Mouse (Mus musculus) midbrain, postnatal 0 days (tissue): ENCODE data around the gene Atrip. TPM values are rescaled to one million over a fixed set of nuclear protein-coding genes. Genes with fewer than 3 reads are reported as not detected.

ENCODE experiments used
- ATAC-seq: fragments of 200-750 bp; cut with Nextera tagmentation; 2 replicates; pipeline ENCODE4 v1.8.0; 2017; ENCODE audit warnings: moderate number of reproducible peaks, mild to moderate bottlenecking, moderate TSS enrichment, moderate library complexity; ENCODE audit not compliant: low FRiP score
- DNase-seq: peaks from one replicate; pipeline ENCODE4 v3.0.0-alpha.2; 2015; ENCODE audit warnings: low spot score
- H3K27ac ChIP-seq: fragments of 300-500 bp; sonication (generic); 2 replicates; pipeline ENCODE4 v1.5.1; 2014; ENCODE audit warnings: low read depth, mild to moderate bottlenecking, low read length, mixed read lengths
- H3K27me3 ChIP-seq: fragments of 300-500 bp; sonication (generic); 2 replicates; pipeline ENCODE4 v1.6.1; 2014; ENCODE audit warnings: low read length, control low read depth, mixed read lengths; ENCODE audit not compliant: insufficient read depth
- H3K36me3 ChIP-seq: fragments of 300-500 bp; sonication (generic); 2 replicates; pipeline ENCODE4 v1.6.1; 2014; ENCODE audit warnings: low read length, control low read depth, mixed read lengths; ENCODE audit not compliant: insufficient read depth
- H3K4me1 ChIP-seq: fragments of 300-500 bp; sonication (generic); 2 replicates; pipeline ENCODE4 v1.6.1; 2014; ENCODE audit warnings: mild to moderate bottlenecking, control low read depth, antibody characterized with exemption, low read length, mixed read lengths; ENCODE audit not compliant: insufficient read depth
- H3K4me2 ChIP-seq: fragments of 300-500 bp; sonication (generic); 2 replicates; pipeline ENCODE4 v1.6.1; 2014; ENCODE audit warnings: low read depth, mild to moderate bottlenecking, low read length, mixed read lengths; ENCODE audit not compliant: poor library complexity, severe bottlenecking
- H3K4me3 ChIP-seq: fragments of 300-500 bp; sonication (generic); 2 replicates; pipeline ENCODE4 v1.5.1; 2014; ENCODE audit warnings: low read depth, mild to moderate bottlenecking, low read length, moderate library complexity
- H3K9ac ChIP-seq: fragments of 300-500 bp; sonication (generic); replicated peaks from 2 replicates; pipeline ENCODE4 v1.6.1; 2014; ENCODE audit warnings: mild to moderate bottlenecking, low read length, moderate library complexity, mixed read lengths; ENCODE audit not compliant: poor library complexity, severe bottlenecking
- H3K9me3 ChIP-seq: fragments of 300-500 bp; sonication (generic); 2 replicates; pipeline ENCODE4 v1.6.1; 2016; ENCODE audit warnings: low read length, control low read depth
- CTCF ChIP-seq: IDR thresholded peaks from 2 replicates; pipeline ENCODE4 v1.5.1; 2016; ENCODE audit warnings: antibody characterized with exemption, mild to moderate bottlenecking
- WGBS: fragments of 180-500 bp; shearing (Covaris S2); extraction: QIAGEN DNeasy Blood & Tissue Kit; methylation state at CpG from one replicate; pipeline ENCODE4 v1.1.7; 2014; 5-methylcytosine and 5-hydroxymethylcytosine counted together
- polyA plus RNA-seq: library from polyadenylated mRNA; unstranded; fragments of >200 nt; fragmentation: Nextera tagmentation; extraction: Ambion mirVana; gene quantifications from 2 replicates; pipeline ENCODE4 v1.2.1, GENCODE M21; 2015
- total RNA-seq: library from RNA; depleted of rRNA; stranded (reverse); fragments of >200 nt; gene quantifications from 2 replicates; pipeline ENCODE4 v1.2.3, GENCODE M21; 2014

Atrip gene
- total and polyA plus RNA-seq, 2 experiments from 2014 or later = 34.7 to 35.1 TPM

DNA sequence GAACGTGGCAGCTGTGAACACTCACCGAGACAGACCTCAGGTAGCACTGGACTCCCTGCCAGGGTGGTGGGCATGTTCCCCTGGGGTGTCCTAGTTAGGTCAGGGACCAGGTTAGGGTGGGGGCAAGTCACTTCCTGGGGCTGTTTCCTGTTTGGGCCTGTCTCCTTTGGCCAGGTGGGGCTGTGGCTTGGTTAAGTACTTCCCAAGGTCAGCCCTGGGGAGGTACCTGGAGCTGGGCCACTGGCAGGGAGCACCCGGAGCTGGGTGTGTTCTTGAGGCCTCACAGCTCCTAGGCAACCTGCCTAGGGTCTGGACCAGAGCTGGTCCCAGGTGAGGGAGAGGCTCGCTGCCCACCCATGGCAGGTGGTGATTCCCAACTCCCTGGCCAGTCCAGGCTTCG, 45.0 kb downstream of the Atrip start:
- peaks cover 48% of the 10 kb centered on the region for H3K36me3 ChIP-seq
- H3K4me1 ChIP-seq = no peaks in the 10 kb centered on the region
- 81% methylated on average over 5 of the region's 5 CpGs for WGBS
- H3K4me3 ChIP-seq = no peak overlapping the region
- H3K27ac ChIP-seq = no peak overlapping the region
- ATAC-seq (no peak), DNase-seq (no peak)
- no peak for TF ChIP-seq CTCF
- no peaks in the 10 kb centered on the region for H3K27me3 ChIP-seq
- H3K4me2 ChIP-seq = no peak overlapping the region
- no peaks in the 10 kb centered on the region for H3K9me3 ChIP-seq
- no peak overlapping the region for H3K9ac ChIP-seq

DNA sequence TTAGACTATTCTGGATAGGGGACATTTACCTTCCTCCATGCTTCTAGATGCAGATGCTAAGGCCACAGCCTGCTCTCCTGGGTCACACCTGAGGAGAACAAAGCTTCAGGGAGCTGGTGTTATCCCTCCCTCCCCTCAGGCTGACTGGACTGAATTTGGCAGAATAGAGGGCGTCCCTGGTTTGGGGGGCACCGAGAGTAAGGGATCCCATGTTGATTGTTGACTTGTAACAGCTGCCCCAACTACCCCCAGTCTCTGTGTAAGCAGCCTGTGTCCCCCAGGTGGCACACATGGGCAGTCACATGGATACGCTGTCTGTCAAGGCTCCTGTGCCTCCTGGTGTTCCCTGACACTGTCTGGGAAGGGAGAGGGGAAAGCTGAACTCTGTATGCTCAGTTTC, 45.5 kb downstream of the Atrip start:
- no peaks in the 10 kb centered on the region for H3K9me3 ChIP-seq
- H3K27me3 ChIP-seq = no peaks in the 10 kb centered on the region
- peaks cover 50% of the 10 kb centered on the region for H3K36me3 ChIP-seq
- H3K9ac ChIP-seq = no peak overlapping the region
- no peaks in the 10 kb centered on the region for H3K4me1 ChIP-seq
- H3K4me2 ChIP-seq = no peak overlapping the region
- H3K4me3 ChIP-seq = no peak overlapping the region
- no peak for TF ChIP-seq CTCF
- no peak for DNase-seq
- no peak overlapping the region for H3K27ac ChIP-seq
- WGBS = 82% methylated on average over 3 of the region's 3 CpGs
- ATAC-seq = no peak

DNA sequence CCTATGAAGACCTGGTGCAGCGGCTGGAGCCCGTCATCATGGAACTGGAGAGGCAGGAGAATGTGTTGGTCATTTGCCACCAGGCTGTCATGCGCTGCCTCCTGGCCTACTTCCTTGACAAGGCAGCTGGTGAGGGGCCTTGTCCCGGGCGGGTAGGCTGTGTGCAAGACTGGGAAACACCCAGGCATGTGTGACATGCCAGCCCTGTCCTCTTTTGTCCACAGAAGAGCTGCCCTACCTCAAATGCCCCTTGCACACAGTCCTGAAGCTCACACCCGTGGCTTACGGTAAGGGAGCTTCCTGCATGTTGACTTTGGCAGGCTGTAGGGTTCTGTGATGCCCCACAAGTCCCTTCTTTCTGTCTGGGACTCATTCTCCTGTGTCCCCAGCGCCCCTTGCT, 46.4 kb downstream of the Atrip start:
- Histone ChIP-seq H3K27ac (no peak overlapping the region), H3K4me2 (no peak overlapping the region), H3K27me3 (no peaks in the 10 kb centered on the region), H3K9ac (no peak overlapping the region), H3K4me3 (no peak overlapping the region), H3K36me3 (peaks cover 57% of the 10 kb centered on the region), H3K4me1 (no peaks in the 10 kb centered on the region), H3K9me3 (no peaks in the 10 kb centered on the region)
- DNase-seq = no peak
- WGBS = 74% methylated on average over 8 of the region's 8 CpGs
- no peak for TF ChIP-seq CTCF
- no peak for ATAC-seq

DNA sequence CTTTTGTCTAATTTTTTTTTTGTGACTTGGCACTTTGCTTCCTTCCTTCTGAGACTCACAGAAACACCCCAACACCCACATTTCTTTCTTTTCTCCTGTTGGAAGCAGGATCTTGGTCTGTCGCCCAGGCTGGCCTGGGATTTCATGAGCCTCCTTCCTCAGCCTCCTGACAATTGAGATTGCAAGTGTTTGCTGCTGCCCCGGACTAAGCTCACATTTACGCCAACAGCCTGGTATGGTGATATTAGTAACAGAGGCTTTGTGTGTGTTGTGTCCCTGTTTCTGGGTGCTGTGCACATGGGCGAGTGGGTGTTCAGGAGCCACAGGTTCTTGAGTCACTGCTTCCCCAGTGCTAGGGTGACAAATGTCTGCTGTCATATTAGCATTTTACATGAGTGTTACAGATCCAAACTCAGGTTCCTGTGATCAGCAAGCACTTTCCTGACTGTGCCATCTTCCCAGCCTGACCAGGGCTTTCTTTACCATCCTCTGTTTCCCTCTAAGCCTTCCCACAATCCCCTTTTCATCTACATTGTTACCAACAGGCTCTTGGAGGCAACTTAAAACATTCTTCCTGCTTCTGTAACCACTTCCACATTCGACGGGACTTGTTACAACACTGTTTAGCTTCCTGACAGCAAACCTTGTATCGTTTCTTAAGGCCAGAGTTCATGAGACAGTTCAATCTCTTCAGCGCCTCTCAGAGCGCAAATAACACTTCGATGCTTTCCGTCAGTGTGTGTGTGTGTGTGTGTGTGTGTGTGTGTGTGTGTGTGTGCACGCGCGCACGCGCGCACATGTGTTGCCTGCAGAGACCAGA, 50.8 kb downstream of the Atrip start:
- no peaks in the 10 kb centered on the region for H3K9me3 ChIP-seq

DNA sequence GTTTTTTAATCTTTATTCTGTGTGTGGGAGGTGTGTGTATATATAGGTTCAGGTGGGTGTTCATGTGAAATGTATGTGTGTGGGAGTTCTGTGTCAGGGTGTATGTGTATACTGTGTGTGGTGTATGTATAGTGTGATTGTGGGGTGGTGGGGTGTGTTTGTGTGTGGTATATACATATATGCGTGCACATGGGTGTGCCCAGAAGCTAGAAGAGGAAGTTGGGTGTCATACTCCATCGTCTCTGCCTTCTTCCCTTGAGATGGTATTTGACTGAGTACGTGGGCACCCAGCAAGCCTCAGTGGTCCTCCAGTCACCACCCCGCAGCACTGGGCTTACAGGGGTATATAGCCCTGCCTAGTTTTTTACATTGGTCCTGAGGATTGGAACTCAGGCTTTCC, 52.5 kb downstream of the Atrip start:
- no peak for TF ChIP-seq CTCF
- no peak for ATAC-seq
- Histone ChIP-seq H3K4me1 (no peaks in the 10 kb centered on the region), H3K9ac (no peak overlapping the region), H3K27me3 (no peaks in the 10 kb centered on the region), H3K27ac (no peak overlapping the region), H3K4me3 (no peak overlapping the region), H3K36me3 (peaks cover 29% of the 10 kb centered on the region), H3K9me3 (no peaks in the 10 kb centered on the region), H3K4me2 (no peak overlapping the region)
- DNase-seq = no peak
- WGBS = 86% methylated on average over 4 of the region's 4 CpGs

More for the DNA sequence above, 50.8 kb downstream of the Atrip start:
- Histone ChIP-seq H3K4me3 (no peak overlapping the region), H3K9ac (no peak overlapping the region), H3K4me2 (no peak overlapping the region), H3K36me3 (peaks cover 33% of the 10 kb centered on the region), H3K27ac (no peak overlapping the region), H3K4me1 (no peaks in the 10 kb centered on the region), H3K27me3 (no peaks in the 10 kb centered on the region)
- 89% methylated on average over 17 of the region's 17 CpGs for WGBS
- no peak for ATAC-seq
- no peak for DNase-seq
- TF ChIP-seq CTCF = no peak

DNA sequence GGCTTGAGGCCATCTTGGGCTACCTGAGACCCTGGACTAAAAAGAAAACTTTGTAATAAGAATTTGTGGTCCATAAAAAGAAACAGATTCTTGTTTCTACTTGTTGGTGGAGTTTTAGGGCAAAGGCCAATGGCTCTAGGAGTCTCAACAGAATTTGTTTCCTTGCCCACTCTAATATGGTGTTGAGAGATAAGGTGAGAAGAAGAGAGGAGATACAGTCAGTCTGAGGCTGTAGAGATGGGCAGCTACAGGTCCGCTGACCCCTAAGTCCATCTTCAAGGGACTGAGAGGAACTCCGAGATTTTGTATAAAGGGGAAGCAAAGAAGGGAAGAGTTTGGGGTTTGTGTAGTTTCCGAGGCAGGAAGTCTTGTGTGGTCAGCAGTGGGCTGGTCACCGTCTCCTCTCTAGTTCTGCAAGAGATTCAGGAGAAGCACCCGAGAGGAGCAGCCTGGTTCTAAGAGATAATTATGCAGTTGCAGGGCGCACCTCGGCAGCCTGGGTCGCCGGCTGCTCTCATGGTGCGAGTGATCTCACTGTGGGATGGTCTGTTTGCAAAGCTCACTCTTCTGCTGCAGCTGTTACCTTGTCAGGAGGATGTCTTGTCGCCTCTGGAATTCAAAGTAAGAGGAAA, 56.8 kb downstream of the Atrip start:
- 74% methylated on average over 11 of the region's 11 CpGs for WGBS
- no peak overlapping the region for H3K27ac ChIP-seq
- no peaks in the 10 kb centered on the region for H3K4me1 ChIP-seq
- H3K9ac ChIP-seq = no peak overlapping the region
- no peak overlapping the region for H3K4me3 ChIP-seq
- TF ChIP-seq CTCF = no peak
- DNase-seq = no peak
- no peaks in the 10 kb centered on the region for H3K9me3 ChIP-seq
- H3K4me2 ChIP-seq = no peak overlapping the region
- no peaks in the 10 kb centered on the region for H3K27me3 ChIP-seq
- H3K36me3 ChIP-seq = peaks cover 2% of the 10 kb centered on the region
- ATAC-seq = no peak
